Mouse (Mus musculus) spleen, postnatal 4 days (tissue): ENCODE measurements at regions not wholly inside any gene's neighbourhood (a gene's known extent, or its start where the extent isn't known, plus 50 kb on each side); places are given as distances from the start of the nearest gene placed in this dataset.
"Not testable (repeated sequence)": the region's sequence is repeated elsewhere in the genome, so short reads cannot be mapped to it uniquely, and the experiment has no call there.

Experiments
- DNase-seq, 2 experiments: peaks; one replicate each; pipeline ENCODE4 v3.0.0; 2022; ENCODE audit warnings: low spot score in 2 of 2

DNA sequence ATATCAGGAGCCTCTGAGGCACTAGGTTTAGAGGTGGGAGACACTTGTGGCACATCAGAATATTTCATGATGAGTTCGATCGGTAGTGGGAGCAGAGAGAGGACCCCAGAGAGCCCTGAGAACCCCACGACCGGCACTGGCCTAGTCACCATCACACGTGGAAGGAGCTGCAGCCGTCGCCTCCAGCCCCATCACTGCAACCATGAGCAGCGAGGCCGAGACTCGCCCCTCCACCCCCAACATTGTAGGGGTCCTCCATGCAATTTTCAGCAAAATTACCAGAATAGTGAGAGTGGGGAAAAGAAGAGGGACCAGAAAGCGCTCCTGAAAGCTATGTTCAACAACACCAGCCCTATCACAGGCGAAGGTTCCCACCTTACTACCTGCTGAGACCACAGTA is 297.0 kb downstream of the Edem1 start:
- peak in 1 of 2 experiments; percentile 55 for DNase-seq

DNA sequence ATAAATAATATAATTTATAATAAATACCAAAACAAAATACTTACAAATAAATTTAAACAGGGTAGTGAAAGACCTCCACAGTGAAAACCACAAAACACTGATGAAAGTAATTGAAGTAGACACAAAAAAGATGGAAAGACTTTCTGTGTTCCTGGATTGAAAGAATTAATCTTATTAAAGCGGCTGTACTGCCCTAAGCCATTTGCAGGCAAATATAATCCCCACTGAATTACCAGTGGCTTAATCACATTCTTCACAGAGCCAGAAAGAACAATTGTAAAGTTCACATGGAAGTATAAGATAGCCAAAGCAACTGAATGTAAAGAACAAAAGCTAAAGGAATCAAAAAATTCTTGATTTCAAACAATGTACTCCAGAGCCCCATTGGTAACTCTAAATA is 298.8 kb downstream of the Edem1 start:
- no peak for DNase-seq

DNA sequence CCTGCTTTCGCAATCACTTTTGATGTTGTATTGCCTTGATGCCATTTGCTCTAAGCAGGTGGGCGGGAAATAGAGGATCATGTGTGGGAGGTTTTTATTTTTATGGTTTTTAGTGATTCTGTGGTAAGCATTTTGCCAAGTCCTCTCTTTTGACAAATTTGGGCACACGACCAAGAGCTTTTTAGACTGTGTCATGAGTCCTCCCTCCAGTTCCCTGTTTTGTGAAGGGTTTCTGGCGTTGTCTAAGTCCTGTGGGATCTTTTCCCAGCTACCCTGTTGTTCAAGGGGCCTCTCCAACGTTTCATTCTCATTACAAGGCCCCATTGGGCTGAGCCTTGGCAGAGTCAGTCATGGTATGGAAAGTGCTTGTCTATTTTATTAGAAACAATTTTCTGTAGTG is 317.7 kb downstream of the Edem1 start:
- DNase-seq, result no peak

DNA sequence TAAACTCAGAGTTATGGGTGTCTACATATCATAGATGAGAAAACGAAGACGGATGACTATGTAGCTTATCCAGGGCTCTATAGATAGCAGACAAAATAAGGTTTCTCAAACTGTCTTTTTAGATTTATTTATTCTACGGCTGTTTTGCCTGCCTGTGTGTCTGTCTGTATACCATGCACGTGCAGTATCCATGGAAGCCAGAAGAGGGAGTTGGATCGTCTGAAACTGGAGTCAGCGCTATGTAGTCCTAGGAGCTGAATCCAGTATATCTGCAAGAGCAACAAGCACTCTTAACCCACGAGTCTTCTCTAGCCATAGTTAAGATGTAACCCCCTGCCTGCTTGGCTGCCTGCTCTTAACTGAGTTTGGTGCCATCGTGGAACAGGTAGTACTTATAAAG is 320.6 kb downstream of the Edem1 start:
- no peak for DNase-seq

DNA sequence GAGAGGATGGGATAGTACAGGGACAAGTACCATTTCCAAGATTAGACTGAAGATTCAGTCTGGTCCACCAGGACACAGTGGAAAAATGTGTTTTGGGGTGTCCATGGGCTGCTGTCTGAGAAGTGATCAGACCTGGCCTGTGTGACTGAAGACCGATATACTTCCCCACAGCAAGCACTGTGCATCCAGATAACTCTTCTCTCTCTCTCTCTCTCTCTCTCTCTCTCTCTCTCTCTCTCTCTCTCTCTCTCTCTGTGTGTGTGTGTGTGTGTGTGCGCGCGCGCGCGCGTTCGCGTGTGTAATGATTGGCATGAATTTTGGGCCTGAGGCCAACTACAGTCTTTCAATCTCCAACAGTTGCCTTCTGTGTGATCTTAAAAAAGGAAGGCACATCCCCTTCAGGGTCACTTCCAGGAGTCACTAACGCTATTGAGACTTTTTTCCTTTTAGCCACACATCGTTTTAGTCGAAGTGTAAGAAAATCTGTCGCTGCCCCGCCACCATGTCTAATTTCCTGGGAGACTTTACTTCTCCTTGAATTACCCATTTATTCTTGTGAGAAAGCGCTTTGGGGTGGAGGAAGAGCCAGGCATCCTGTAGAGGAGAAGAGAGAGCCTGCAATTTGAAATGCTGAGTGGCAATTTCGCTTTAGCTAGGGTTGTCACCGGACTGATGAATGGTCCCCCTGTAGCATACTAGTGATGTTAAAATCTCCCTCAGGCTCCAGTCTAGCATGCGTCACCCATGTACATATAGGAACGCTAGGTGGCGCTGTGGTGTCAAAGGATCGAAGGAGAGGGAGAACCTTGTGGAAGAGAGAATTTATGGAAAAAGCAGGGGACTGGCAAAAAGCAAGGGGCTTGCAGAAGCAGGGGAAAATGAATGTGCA is 321.8 kb downstream of the Edem1 start:
- DNase-seq, result peak in 1 of 2 experiments; percentile 68

DNA sequence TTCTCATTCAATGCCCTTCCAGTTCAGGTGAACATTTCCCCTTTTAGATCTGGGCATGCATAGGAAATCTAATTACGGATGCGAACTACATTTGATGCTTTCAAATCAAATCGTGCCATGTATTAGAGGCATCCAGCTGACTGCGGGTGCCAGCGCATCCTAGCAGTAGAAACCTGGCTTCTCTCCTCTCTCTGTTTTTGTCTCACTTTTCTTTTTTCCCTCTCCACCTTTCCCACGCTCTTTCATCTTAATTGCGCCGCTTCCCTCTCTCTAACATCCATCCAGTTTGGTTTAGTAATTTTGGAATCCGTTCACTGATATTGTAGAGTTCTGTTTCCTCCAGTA is 322.4 kb downstream of the Edem1 start:
- no peak for DNase-seq

DNA sequence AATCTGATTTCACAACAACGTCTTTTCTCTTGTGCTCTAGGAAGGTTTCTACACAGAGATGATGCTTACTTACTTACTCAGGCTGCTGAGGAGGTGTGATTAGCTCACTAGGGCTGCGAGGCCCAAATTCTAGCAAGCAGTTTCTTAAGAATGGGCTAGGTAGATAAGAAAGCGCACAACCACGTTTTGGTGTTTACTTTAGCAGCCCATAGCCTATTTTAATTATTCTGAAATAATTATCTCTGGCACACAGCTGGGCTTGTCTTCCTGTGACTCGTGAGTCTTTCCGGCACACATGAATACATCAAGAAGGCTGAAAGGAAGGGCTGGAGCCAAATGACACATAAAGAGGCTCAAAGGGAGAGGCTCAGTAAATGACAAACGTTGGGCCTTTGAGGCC is 325.2 kb downstream of the Edem1 start:
- DNase-seq, result no peak

DNA sequence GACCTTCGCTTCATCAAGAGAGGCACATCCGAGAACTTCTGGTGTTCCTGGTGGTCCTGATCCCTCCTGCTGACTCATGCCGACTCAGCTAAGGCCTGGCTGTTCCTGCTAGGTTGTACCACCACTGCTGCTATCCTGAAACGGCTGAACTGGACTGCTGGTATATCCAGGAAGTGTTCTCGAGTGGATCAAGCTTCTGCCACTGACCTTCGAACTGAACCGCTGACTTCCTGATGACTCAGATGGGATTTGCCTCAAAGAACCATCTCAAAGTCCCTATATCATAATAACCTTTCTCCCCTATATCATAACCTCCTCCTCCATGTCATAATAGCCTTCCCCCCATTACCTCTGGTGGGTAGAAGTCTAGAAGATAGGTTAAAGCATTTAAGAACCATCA is 331.1 kb downstream of the Edem1 start:
- DNase-seq, result no peak

DNA sequence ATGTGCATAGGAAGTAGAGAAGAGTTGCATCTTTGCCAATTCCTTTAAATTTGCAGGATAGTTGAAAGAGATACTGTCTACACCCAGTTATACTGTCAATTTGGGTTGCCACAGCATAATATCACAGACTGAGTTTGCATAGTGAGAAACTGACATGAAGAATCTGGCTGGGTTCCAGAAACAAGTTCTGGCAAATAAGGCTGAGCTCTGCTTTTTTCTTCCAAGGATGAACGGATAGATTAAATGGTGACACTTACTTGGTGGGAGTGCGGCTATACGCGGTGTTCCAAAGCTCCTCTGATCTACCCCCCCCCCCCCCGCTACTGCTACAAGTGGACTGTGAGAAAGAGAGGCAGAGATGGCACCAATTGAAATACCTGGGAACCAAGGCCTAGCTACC is 339.0 kb downstream of the Edem1 start:
- DNase-seq, result no peak

DNA sequence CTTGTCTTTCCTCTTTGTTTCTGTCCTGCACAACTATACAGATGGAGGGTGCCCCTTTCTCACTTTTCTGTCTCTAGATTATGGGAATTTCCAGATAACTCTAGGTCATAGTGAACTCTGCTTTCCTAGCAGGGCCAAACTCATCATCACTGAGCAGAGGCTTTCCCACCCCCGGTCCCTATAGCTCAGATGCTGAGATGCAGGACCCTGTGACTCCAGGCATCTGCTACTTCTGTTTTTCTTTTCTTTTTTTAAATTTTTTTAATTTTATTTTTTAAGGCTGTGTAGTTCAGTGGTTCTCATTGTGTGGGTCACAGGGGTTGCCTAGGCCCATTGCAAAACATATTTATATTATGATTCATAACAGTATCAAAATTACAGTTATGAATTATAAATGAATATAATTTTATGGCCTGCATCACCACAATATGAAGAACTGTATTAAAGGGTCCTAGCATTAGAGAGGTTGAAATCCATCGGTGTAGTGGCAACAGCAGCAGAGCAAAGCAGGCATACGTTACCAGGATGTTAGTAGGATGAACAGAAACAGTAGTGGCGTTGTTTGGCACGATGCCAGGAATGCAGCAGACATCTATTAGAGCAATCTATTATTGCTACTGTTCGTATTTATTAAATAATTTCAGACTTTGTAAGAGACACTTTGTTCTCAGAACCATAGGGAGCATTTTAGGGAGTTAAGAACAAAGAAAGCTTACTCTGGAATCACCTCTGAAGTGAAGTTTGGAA is 343.8 kb downstream of the Edem1 start:
- no peak for DNase-seq

DNA sequence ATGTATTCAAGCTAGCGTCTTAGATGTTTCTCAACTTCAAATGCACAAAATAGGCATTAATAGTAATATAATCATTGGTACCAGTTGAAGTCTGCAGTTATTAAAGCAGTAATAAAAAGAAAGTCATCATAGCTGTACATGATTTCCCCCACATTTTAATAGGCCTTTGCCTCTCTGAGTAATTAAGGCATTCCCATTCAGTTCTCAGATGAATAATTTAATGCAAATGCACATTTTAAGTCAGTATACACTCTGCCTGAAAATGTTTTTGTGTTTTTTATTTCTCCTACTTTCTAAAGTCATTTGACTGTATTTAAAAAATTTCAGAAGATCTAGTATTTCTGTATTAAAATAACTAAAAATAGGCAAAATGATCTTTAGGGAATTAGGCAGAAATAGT is 344.6 kb downstream of the Edem1 start:
- no peak for DNase-seq

DNA sequence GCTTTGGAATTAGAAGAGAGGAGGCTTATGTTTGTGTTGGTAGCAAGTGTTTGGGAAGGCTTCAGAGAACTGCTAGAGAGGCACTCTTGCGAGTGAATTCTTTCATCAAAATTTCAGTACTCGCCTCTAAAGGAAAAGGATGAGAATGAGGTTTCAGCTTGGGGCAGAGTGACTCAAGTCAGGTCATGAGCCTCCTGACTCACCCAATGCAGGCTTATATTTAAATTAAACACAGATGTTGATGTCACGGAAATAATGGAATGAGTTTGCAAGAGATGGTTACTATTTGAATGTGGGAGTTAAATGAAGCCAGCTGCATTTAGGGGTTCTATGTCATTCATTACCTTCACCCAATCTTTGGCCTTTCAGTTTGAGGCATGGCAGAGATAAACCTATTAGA is 348.4 kb downstream of the Edem1 start:
- DNase-seq, result no peak

DNA sequence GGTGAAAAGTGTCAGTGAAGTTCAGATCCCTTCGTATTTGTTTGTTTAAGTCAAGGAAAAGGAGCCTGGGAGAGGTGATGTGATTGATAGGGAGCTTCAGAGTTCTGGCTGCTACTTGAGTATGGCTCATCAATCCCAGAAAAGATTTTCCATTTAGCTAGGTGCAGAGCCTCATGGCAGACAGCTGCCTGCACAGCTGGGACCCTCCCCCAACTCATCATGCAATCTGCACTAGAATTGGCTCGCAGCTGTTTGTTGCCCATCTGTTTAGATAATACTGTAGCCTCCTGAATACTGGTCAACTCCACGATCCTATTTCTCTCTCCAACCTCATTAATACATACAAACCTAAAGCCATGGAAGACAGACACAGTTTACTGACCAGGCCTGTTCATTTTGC is 354.4 kb downstream of the Edem1 start:
- DNase-seq, result no peak

DNA sequence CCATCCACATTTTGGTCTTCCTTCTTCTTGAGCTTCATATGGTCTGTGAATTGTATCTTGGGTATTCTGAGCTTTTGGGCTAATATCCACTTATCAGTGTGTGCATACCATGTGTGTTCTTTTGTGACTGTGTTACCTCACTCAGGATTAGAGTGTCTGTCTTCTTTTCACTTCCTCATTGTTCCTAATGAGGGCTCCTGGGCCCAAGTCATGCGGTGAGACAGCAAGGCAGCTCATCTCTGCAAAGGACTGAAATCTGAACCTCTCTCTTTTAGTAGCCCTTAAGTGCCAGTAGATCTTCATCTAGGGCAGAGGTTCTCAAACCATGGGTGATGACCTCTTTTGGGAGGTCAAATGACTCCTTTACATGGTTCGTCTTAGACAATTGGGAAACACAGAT is 364.6 kb downstream of the Edem1 start:
- DNase-seq, result not testable (repeated sequence)

DNA sequence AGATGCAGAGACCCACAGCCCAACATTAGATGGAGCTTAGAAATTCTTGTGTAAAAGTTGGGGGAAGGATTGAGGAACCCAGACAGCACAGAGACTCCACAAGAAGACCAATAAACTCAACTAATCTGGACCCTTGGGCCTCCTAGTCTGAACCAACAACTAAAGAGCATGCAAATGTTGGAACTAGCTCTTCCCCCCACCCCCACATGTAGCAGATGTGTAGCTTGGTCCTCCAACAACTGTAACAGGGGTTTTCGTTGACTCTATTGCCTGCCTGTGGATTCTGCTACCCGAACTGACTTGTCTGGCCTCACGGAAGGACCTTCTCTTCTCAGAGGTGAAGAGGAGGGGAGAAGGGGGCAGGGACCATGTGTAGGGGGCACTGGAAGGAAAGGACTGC is 365.2 kb downstream of the Edem1 start:
- DNase-seq, result no peak

DNA sequence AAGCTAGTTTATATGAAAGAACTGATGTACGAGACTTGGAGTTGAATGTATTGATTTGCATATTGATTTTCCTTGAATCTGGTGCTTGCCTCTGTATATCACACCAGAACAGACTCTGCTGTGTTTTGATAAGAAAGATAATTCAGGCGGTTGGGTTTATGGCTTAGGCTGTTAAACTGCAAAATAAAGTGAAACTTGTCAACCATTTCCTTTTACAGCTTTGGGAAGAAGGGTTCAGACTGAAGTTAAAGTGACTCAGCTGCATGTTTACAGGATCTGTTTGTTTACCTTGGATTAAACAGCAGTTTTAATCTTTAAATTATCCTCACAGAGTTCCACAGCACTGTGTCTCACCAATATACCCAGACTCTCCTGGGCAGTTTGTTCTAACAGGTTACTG is 381.3 kb downstream of the Edem1 start:
- no peak for DNase-seq

DNA sequence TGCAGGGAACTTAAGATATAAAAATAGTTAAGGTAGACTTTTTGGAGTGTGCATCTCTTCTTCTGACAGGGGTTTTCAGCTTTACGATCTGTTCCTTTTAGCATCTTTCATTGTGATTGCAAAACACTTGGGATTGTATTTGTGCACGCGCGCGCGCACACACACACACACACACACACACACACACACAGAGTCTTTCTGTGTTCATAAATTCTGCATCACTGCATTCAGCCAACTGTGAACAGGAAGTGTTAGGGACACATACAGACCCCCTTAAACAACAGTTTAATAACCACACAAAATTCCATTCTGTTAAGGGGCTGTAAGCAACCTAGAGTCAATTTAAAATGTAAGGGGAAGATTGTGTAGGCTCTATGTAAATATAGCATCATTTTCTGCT is 401.9 kb downstream of the Edem1 start:
- DNase-seq, result no peak

DNA sequence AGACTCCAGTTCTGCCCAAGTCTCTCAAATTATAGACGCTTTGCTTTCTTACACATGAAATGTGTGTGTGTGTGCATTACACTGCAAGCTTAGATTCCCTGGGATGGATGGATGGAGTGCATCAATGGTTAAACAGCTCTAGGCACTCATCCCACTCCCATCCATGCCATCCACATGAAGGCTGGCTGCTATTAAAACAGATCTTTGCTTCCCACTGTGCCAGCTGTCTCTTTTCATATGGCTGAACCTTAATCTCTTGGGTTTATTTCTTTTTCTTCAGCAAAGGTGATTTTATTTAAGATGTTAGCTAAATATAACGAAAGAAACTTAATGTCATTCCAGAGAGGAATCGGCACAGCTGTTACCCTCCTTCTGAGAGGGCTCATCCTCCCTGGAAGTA is 405.0 kb downstream of the Edem1 start:
- DNase-seq, result no peak

DNA sequence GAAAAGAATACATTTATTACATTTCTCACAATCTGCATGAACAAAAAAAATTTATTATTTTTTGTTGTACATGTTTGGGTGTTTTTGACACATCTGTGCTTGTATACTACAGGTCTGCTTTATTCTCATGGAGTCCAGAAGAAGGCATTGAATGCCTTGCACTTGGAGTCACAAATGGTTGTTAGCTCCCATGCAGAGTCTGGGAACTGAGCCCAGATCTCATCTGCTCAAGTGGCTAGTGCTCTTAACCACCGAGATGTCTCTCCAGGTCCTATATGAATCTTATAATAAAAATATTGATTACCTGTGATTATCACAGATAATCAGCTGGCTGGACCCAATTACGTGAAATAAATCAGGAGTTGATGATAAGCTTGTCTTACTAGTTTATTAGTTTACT is 417.2 kb downstream of the Edem1 start:
- no peak for DNase-seq

DNA sequence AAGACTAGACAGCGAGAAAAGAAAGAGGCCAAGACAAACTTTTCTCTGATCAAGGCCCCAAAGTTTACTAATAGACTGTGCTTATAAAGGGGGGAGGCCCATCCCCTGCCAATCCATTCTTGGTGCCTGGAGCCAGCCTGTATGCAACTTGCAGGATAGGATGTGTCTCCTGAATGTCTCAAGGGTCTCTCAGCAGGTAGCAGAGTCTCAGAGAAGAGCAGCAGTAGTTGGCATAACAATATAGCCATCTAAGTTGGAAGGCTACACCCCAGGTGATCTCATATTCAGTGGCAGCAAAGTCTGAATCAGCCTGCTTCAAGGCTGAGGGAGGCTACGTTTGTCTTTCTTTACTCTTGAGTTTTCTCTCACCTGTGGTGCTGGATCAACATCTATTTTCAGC is 418.1 kb downstream of the Edem1 start:
- DNase-seq, result not testable (repeated sequence)
